Mouse (Mus musculus): ENCODE data around the gene Zswim8. TPM values are rescaled to one million over a fixed set of nuclear protein-coding genes. Genes with fewer than 3 reads are reported as not detected.
"Not testable (repeated sequence)": the region's sequence is repeated elsewhere in the genome, so short reads cannot be mapped to it uniquely, and the experiment has no call there.

Zswim8 gene
- polyA plus RNA-seq, 1 experiment = 188 TPM

GRCm38 (mm10) chr14:20691772-20692171, 15.6 kb upstream of the Zswim8 start:
- no peak for DNase-seq (ENCODE audit: extremely low spot score in 1 of 2, low spot score in 1 of 2)

- DNase-seq (ENCODE audit: extremely low spot score in 1 of 2, low spot score in 1 of 2) = no peak
Measured at GRCm38 (mm10) chr14:20693589-20694101, 13.7 kb upstream of the Zswim8 start.

- DNase-seq (ENCODE audit: extremely low spot score in 1 of 2, low spot score in 1 of 2) = peak in 1 of 2 experiments; percentile 36
Measured at GRCm38 (mm10) chr14:20694185-20694883, 13.0 kb upstream of the Zswim8 start.

- peak; percentile 61 to 86 for DNase-seq (ENCODE audit: extremely low spot score in 1 of 2, low spot score in 1 of 2)
Measured at GRCm38 (mm10) chr14:20694884-20695760, 12.2 kb upstream of the Zswim8 start, which contains the start of gene Fut11. Gene Fut11, plus strand, starts transcription at chr14:20694968.

- DNase-seq (ENCODE audit: extremely low spot score in 1 of 2, low spot score in 1 of 2) = no peak
Measured at GRCm38 (mm10) chr14:20695761-20696520, 11.4 kb upstream of the Zswim8 start.

- peak; percentile 70 to 80 for DNase-seq (ENCODE audit: extremely low spot score in 1 of 2, low spot score in 1 of 2)
Measured at GRCm38 (mm10) chr14:20696986-20697385, 10.4 kb upstream of the Zswim8 start.

- DNase-seq (ENCODE audit: extremely low spot score in 1 of 2, low spot score in 1 of 2) = no peak
Measured at GRCm38 (mm10) chr14:20698515-20698914, 8.8 kb upstream of the Zswim8 start.

- no peak for DNase-seq (ENCODE audit: extremely low spot score in 1 of 2, low spot score in 1 of 2)
Measured at GRCm38 (mm10) chr14:20700362-20700761, 7.0 kb upstream of the Zswim8 start.

GRCm38 (mm10) chr14:20701554-20701953, 5.8 kb upstream of the Zswim8 start:
- DNase-seq (ENCODE audit: extremely low spot score in 1 of 2, low spot score in 1 of 2) = no peak

GRCm38 (mm10) chr14:20702096-20702740, 5.1 kb upstream of the Zswim8 start:
- no peak for DNase-seq (ENCODE audit: extremely low spot score in 1 of 2, low spot score in 1 of 2)

GRCm38 (mm10) chr14:20702741-20703381, 4.5 kb upstream of the Zswim8 start, which contains the start of gene Chchd1:
Gene Chchd1, plus strand, starts transcription at chr14:20703006.
- peak; percentile 77 to 90 for DNase-seq (ENCODE audit: extremely low spot score in 1 of 2, low spot score in 1 of 2)

GRCm38 (mm10) chr14:20703461-20703860, 3.9 kb upstream of the Zswim8 start:
- not testable (repeated sequence) for DNase-seq (ENCODE audit: extremely low spot score in 1 of 2, low spot score in 1 of 2)

- no peak for DNase-seq (ENCODE audit: extremely low spot score in 1 of 2, low spot score in 1 of 2)
Measured at GRCm38 (mm10) chr14:20708239-20708638, 887 bp downstream of the Zswim8 start.

- no peak for DNase-seq (ENCODE audit: extremely low spot score in 1 of 2, low spot score in 1 of 2)
Measured at GRCm38 (mm10) chr14:20713832-20714231, 6.5 kb downstream of the Zswim8 start.

- no peak for DNase-seq (ENCODE audit: extremely low spot score in 1 of 2, low spot score in 1 of 2)
Measured at GRCm38 (mm10) chr14:20718443-20718842, 11.1 kb downstream of the Zswim8 start.

- DNase-seq (ENCODE audit: extremely low spot score in 1 of 2, low spot score in 1 of 2) = no peak
Measured at GRCm38 (mm10) chr14:20719767-20720166, 12.4 kb downstream of the Zswim8 start.

GRCm38 (mm10) chr14:20721371-20721770, 14.0 kb downstream of the Zswim8 start:
- DNase-seq (ENCODE audit: extremely low spot score in 1 of 2, low spot score in 1 of 2) = no peak

- DNase-seq (ENCODE audit: extremely low spot score in 1 of 2, low spot score in 1 of 2) = no peak
Measured at GRCm38 (mm10) chr14:20723006-20723405, 15.7 kb downstream of the Zswim8 start.

GRCm38 (mm10) chr14:20724043-20724442, 16.7 kb downstream of the Zswim8 start:
- peak; percentile 56 to 86 for DNase-seq (ENCODE audit: extremely low spot score in 1 of 2, low spot score in 1 of 2)

All from frontal cortex, adult 2 months (tissue).